Mouse (Mus musculus) embryonic facial prominence, embryonic 12.5 days (tissue): Measurements from ENCODE around the gene Zfp600. TPM values are rescaled to one million over a fixed set of nuclear protein-coding genes. Genes with fewer than 3 reads are reported as not detected.

ENCODE experiments used
- polyA plus RNA-seq: library from polyadenylated mRNA; unstranded; fragments of >200 nt; fragmentation: Nextera tagmentation; extraction: Ambion mirVana; gene quantifications from 2 replicates; pipeline ENCODE4 v1.2.1, GENCODE M21; 2016

Zfp600 gene
- polyA plus RNA-seq, 1 experiment from 2014 or later: not detected

Other genes with a start within 250 kb of the Zfp600 start
- 0.10 and 0.11 TPM in 2 replicates for gene Zfp987, start 59.5 kb upstream of the Zfp600 start, polyA plus RNA-seq